Mouse (Mus musculus) spleen, postnatal 36 days (tissue): ENCODE measurements around the gene Arfgap1.

Experiments
- DNase-seq, 2 experiments: peaks; one replicate each; pipeline ENCODE4 v3.0.0; 2022; ENCODE audit warnings: low spot score in 2 of 2, mixed read lengths in 1 of 2

Gene Arfgap1

DNA sequence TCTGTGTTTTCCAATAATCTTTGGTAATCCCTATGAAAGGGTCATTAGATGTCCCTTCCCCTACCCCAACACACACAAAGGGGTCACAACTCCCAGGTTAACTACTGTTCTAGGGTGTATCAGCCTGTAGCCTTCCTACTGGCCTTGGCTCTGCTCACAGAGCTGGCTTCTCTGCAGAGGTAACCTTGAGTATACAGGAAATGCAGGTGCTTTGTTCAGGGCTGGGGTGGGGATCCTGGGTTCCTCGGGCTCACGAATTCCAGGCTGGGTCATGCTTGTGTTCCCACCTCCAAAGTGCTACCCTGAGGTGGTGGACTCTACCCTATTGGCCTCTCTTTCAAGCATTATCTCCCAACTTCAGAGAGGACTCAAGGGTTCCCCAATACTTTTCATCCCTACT, 18.6 kb downstream of the Arfgap1 start:
- DNase-seq = no peak

DNA sequence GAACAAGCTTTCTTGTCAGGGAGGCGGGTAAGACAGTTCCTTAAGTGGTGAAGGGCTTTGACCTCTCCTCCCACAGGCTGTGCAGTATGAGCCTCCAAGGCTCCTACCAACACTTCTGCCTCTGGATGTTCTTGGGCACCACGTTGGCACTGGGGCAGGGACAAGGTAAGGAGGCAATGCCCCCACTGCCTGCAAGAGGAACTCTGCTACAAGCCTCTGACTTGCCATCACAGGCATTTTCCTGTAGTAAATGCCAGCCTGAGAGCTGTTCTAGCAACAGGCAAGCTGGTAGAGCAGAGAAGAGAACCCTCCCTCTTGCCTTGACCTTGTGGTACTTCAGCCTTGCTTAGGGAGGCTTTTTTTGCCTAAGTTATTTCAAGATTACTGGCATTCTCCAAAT, 19.4 kb downstream of the Arfgap1 start, which contains the start of gene Col20a1:
TSS of gene Col20a1 (plus strand) at position 87 of the 400 bp plus-strand sequence.
- no peak for DNase-seq

DNA sequence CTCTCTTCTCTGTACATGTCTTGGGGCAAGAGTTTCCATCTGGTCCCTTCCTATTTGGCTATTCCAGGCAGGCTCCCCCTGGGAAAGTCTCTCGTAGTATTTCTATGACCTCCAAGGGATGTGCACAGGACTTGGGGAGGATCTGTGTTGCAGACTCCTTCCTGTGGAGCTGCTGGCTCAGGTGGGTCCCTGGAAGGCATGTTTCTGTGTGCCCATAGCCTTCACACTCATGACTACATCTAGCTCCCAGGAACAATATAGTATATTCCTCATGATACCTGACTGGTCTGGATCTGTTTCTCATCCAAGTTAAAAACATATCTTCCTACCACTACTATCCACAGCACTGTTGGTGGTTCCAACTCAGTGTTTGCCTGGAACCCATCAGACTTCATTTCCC, 20.0 kb downstream of the Arfgap1 start:
- no peak for DNase-seq

DNA sequence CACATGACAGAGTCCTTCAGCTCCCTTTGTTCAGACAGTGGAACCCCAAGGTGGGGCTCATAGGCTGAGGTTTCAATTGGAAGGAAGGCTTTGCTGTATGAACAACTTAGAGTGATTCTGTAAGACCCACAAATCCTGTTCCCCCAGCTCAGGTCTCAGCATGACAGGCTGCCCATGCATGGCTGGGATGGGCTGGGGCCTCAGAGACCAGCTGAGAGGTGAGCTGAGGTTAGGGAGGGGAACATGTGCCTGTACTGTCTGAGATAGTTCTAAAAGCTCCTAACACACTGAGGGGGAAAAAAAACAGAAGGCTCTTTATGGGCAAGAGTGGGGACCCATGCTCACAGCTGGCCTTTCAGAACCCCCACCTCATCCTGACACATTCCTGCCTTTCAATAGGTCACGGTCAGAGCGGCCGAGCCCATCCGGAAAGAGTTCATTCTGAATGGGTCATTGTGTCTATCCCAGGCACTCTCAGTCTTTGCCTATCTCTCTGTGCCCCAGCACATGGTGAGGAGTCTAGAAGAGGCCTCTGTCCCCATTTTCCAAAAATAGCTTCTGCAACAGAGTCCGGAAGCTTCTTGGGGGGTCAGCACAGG, 20.5 kb downstream of the Arfgap1 start:
- no peak for DNase-seq

DNA sequence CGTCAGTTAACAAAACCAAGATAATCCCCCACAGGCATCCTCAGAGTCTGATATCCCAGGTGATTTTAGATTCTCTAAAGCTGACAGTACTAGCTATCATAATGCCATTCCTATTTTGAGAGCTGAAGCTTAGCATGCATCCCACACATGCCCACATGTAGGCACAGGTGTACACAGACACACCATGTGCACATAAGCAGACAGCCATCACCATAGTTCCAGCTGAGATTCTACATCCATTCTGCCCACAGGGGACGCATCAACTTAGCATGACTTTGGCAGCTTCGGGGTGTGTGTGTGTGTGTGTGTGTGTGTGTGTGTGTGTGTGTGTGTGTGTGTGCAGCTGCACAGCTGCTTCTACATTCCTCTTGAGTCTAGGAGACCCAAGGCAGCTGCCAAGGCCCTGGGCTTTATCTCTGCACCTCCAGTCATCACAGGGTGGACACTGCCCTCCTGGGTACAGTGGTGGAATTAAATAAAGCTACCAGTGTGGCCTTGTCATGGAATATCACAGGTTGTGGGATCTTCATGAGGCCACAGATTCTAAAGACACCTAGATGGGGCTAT, 21.4 kb downstream of the Arfgap1 start:
- DNase-seq = no peak

DNA sequence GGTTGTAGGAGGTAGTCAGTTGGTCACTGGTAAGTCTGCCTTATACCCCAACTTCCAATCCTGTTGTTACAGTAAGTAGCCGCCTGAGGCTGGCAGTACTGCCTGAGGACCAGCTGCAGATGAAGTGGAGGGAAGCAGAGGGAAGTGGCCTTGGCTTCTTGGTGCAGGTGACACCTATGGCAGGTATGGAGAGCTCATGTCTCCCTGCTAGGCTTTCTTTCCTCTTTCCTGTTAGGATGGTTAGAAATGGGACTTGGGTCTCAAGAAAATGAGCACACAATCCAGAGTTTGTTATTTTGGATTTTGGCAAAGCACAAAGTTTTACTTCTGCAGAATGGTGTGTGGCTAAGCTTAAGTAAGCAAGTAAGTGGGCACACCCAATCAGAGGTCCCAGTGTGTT, 21.9 kb downstream of the Arfgap1 start:
- DNase-seq = no peak

DNA sequence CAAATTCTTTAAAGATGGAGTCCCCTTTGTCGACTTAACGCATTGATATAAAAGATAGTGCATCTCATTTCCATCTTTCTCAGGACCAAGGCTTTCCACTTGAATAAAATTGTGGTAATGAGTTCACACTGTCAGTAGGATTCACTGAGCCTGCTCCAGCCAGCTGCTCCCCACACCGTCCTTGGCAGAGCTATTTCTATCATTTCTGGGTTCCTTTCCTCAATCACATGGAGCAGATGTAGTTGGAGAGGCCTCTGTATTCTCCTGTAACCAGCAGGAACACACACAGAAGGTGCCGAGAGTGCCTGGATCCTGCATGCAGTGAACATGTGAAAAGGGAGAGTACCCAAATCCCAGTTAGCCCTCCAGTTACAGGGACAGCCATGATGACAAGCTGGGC, 23.3 kb downstream of the Arfgap1 start:
- no peak for DNase-seq

DNA sequence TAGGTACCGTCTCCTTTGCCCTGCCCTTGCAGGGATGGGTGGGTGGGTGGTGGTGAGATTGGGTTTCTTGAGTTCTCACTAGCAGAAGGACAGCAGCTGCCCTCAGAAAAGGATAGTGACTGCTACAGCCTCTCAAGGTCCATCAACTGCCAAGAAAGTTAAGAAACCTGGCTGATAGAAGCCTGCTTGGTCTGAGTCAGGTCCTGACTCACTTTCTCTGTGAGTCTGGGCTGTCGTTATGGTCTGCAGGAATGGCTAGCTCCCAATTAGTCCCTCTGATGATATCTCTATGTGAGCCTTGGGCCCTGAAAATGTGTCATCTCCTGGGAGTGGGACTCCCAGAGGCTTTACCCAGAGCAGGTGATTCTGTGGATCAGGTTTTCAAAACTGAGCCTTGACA, 27.3 kb downstream of the Arfgap1 start:
- DNase-seq = no peak

DNA sequence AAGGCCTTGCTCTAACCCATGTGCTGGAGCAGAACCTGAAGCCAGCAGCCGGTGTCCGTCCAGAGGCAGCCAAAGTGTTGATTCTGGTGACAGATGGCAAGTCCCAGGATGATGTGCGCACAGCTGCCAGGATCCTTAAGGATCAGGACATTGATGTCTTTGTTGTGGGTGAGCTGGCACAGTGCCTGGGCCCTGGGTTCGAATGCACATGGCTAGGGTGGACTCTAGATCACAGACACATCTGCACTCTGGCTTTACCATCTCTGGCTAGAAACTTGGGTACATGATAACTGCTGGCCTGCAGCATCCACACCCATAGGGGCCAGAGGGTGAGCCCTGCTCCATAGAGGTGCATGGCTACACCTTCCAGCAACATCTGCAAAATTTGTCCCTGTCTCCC, 28.4 kb downstream of the Arfgap1 start:
- no peak for DNase-seq

DNA sequence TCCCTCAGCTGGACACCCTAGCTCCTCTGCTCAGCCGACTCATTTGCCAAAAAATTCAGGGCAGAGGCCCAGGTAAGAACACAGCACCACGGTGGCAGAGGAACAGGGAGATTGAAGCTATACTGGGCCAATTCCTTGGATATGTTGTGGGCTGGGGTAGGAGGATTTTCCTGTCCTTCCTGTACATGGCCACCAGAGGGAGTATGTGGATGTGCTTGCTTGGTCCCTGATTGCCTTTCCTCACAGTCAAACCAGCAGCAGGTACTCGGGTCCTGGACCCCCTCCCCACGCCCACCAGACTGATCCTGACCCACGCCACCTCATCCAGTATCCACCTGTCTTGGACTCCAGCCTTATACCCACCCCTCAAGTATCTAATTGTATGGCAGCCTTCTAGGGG, 29.4 kb downstream of the Arfgap1 start:
- peak in 1 of 2 experiments; percentile 16 for DNase-seq

DNA sequence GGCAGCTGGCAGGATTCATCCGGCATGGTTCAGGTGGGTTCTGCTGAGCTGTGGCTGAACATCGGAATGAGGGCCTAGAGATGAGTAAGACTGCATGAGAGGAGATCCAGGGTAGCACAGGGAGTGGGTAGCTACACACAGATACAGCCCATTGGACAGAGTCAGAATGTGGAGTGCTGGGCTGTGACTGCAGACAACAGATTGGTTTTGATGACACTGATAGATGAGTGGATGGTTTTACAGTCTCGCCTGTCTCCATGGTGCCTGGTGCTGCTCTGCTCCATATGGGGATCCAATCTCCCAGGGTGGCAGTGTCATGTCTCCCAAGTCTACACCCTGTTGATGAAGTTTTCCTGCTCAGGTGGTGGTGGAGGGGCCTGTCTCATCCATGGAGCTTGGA, 29.9 kb downstream of the Arfgap1 start:
- DNase-seq = no peak

DNA sequence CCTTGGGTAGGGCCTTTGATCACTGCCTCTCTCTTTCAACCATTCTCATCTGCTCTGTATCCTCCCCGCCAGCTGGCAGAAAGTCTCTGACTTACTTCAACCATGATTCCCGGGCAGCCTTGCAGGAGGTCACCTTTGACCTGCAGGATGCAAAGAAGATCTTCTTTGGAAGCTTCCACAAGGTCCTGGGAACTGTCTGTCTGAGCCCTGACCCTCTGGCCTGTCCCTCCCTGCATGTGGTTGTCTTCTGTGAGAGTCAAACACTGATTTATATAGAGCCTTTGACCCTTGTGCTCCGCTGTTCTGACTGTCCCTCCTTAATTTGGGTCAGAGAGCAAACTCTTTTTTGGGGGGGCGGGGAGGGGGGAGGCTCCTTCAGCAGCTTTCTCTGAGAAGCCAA, 40.0 kb downstream of the Arfgap1 start:
- no peak for DNase-seq

DNA sequence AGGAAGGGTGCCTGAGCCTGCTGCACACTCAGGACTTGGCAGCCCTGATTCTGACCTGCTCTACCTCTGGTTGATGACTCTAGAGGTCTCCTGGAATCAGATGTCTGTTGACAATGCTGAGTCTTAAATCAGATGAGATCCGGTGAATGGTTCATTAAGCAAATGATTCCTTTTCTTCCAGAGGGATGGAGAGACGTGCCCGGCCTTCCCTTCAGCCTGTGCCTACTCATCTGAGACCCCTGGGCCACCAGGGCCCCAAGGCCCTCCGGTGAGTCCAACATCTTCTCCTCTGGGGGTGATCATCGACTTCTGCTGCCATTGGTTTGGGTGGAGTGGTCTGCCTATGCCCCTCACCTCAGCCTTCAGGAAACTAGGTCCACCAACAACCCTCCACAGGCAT, 41.3 kb downstream of the Arfgap1 start:
- DNase-seq = no peak

DNA sequence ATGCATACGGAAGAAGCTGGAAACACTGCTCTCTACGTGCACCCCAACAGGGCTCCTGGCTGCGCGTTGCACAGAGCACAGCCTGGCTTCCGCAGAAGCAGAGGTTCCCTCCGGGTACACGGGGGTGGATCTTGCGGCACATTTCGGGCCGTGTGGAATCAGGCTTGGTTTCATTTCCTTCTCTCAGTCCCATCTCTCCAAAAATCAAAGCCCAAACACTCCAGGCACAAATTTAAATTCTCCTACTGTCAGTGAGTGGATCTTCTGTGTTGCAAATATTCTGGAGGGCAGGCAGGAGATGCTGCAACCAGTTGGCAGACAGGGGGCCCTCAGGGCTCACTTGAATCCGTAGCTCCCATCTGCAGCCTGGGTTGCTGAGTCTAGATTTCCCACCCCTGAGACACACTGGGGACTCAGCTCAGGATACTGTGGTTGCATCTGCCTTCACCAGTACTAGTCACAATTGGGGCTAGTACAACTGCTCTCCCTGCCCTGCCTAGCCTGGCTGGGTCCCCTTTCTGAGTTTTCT, 64.4 kb downstream of the Arfgap1 start:
- no peak for DNase-seq
